Mouse (Mus musculus): Measurements from ENCODE around the gene Ext2. TPM values are rescaled to one million over a fixed set of nuclear protein-coding genes. Genes with fewer than 3 reads are reported as not detected.

Ext2 gene
- polyA plus RNA-seq, 1 experiment: 11.8 TPM

DNA sequence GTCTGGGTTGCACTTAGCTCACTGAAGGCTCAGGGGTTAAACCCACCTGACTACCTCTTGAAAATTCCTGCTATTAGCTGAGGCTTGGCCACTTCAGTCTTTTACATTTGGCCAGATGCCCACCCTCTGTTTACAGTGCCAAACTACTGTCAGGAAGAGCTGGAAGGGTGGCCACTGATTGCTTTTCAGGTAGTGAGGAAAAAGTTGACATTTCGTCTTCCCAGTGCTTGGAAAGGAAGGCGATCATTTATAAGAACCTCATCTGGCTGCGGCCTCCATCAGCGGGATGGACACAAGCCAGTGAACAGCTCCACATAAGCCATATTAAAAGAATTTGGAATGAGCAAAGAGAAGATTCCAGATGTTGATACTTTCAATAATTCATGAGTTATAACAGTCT lies 72.7 kb downstream of the Ext2 start:
- Histone ChIP-seq H3K27me3 (replicated peaks) (no peaks in the 10 kb centered on the region), H3K4me3 (replicated peaks) (no peak overlapping the region), H3K9me3 (no peaks in the 10 kb centered on the region), H3K4me1 (peaks cover 28% of the 10 kb centered on the region), H3K36me3 (replicated peaks; ENCODE audit: low read length) (peaks cover 7% of the 10 kb centered on the region)
- TF ChIP-seq FLI1 (IDR thresholded peaks at IDR 0.05; ENCODE audit: low read length): no peak
- TF ChIP-seq GATA1 (IDR thresholded peaks at IDR 0.05; ENCODE audit: borderline replicate concordance, low read length): no peak

DNA sequence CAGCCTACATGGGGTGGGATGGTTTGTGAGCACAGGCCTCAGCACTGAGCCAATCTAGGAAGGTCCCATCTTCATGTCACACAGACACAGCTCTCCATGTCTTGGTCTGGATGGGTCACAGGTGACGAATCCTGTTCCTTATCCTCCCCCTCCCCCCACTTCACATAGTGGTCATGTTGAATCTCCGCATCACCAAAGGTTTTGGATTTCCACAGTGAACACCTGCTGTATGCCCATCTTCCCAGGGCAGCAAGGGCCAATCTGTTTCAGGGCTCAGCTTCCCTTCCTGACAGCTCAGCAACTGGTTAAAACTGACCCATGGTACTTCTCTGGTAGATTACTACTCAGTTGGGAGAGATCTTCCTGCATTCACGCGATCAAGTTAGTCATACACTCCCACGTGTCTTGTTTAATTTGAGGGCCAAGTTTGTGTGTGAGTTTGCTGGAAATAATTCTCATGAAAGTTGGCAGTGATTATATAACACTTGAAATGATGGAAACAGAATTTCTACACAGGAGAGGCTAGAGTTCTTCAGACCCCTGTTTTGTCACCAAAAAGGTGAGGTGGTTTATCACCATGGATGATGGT lies 74.7 kb downstream of the Ext2 start:
- H3K27me3 ChIP-seq (replicated peaks): no peaks in the 10 kb centered on the region
- TF ChIP-seq GATA1 (IDR thresholded peaks at IDR 0.05; ENCODE audit: borderline replicate concordance, low read length): no peak
- TF ChIP-seq FLI1 (IDR thresholded peaks at IDR 0.05; ENCODE audit: low read length): no peak
- H3K36me3 ChIP-seq (replicated peaks; ENCODE audit: low read length): peaks cover 7% of the 10 kb centered on the region
- H3K4me3 ChIP-seq (replicated peaks): no peak overlapping the region
- H3K4me1 ChIP-seq: peaks cover 28% of the 10 kb centered on the region
- no peaks in the 10 kb centered on the region for H3K9me3 ChIP-seq

DNA sequence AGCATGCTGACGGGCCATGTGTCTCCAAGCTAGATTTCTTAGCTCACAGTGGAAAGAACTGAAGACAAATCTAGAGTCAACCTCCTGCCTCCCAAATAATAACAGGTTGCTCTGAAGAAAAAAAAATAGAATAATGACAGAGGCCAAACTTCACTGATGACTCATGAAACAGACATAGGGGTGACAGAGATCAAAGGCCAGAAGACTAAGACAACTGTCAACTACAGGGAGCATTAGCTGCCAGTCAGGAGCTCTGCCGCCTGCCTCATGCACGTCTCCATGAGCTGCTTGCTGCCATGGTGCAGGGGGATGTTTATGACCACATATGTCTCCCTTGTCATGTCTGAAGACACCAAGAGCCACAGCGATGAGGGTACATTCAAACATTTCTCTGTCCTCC lies 75.7 kb downstream of the Ext2 start:
- no peak for TF ChIP-seq FLI1 (IDR thresholded peaks at IDR 0.05; ENCODE audit: low read length)
- TF ChIP-seq GATA1 (IDR thresholded peaks at IDR 0.05; ENCODE audit: borderline replicate concordance, low read length): no peak
- Histone ChIP-seq H3K27me3 (replicated peaks) (no peaks in the 10 kb centered on the region), H3K36me3 (replicated peaks; ENCODE audit: low read length) (peaks cover 7% of the 10 kb centered on the region), H3K4me1 (peaks cover 28% of the 10 kb centered on the region), H3K9me3 (no peaks in the 10 kb centered on the region), H3K4me3 (replicated peaks) (no peak overlapping the region)

DNA sequence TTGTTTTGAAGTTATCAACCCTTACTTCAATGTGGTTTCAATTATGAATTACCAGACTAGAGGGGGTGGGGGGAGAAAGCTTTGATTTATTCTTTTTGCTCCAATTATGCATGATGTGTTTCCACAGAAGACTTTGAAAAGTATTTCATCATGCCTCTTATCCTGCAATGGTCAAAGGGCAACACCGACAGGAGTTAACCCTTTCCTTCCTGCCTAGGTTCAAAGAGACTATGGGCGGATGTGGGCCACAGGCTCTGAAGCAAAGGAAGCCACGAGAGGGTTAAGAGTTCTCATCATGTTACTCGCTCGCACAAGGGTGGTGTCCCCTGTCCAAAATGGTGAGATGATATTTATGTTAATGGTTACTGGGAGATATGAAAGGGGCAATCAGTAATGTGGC lies 76.2 kb downstream of the Ext2 start:
- H3K4me1 ChIP-seq: peaks cover 28% of the 10 kb centered on the region
- no peaks in the 10 kb centered on the region for H3K27me3 ChIP-seq (replicated peaks)
- H3K9me3 ChIP-seq: no peaks in the 10 kb centered on the region
- peaks cover 7% of the 10 kb centered on the region for H3K36me3 ChIP-seq (replicated peaks; ENCODE audit: low read length)
- no peak overlapping the region for H3K4me3 ChIP-seq (replicated peaks)
- TF ChIP-seq FLI1 (IDR thresholded peaks at IDR 0.05; ENCODE audit: low read length) (no peak), GATA1 (IDR thresholded peaks at IDR 0.05; ENCODE audit: borderline replicate concordance, low read length) (no peak)

DNA sequence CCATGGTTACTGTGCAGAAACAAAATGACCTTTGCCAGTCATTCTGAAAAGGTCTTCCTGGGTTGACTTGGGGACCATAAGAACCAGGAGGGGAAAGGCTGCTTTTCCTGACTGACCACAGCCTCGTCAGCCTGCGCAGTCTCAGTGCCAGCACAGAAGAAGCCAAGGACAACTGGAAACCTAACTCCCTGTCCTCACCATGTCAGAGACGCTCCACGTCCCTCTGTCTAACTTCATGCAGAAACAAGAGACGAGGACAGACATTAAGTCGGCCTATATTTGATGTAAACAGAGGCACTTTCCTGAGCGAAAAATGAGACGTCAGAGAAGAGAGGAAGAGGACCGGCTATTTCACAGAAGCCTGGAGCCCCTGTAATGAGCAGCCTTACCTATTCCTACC lies 76.6 kb downstream of the Ext2 start:
- Histone ChIP-seq H3K4me3 (replicated peaks) (no peak overlapping the region), H3K27me3 (replicated peaks) (no peaks in the 10 kb centered on the region), H3K36me3 (replicated peaks; ENCODE audit: low read length) (peaks cover 5% of the 10 kb centered on the region), H3K9me3 (no peaks in the 10 kb centered on the region), H3K4me1 (peaks cover 28% of the 10 kb centered on the region)
- no peak for TF ChIP-seq FLI1 (IDR thresholded peaks at IDR 0.05; ENCODE audit: low read length)
- TF ChIP-seq GATA1 (IDR thresholded peaks at IDR 0.05; ENCODE audit: borderline replicate concordance, low read length): no peak

DNA sequence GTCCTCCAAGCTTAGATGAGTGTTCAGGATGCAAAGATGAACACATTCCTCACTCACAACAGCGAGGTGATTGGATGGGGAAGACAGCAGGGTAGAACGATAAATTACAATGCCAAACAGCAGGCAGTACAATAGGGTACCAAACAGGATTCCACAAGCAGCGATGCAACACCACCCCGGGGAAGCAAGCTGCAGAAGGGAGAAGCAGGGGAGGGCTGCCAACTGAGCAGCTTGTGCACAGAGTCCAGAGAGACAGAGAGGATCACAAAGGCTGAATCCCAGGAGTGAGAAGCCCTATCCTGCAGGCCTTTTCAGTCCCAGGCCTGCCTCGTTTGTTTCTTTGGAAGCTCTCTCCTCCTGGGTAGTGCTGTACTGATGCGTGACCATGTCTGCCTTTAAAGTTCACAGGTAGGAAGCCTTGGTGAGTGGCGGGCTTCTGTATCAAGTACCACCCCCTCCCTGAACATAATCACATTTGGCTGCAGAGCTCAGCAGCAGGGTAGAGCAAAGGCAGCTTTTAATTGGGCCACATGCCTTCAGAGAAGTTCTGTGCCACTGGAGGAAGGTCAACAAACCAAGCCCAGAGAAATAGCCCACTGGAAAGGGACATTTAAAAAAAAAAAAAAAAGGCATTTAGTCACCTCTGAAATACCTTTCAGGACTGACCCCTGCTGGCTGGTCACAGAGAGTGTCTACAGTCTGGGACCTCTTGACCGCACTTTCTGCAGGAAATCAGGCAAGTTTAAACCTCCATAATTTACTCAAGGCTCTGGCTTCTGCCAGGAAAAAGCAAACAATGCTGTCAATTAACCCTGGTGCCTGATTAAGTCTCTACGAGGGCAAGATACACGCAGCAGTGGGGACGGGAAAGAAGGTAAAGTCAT lies 77.8 kb downstream of the Ext2 start:
- Histone ChIP-seq H3K4me3 (replicated peaks) (no peak overlapping the region), H3K36me3 (replicated peaks; ENCODE audit: low read length) (peaks cover 10% of the 10 kb centered on the region), H3K4me1 (peaks cover 28% of the 10 kb centered on the region), H3K9me3 (no peaks in the 10 kb centered on the region), H3K27me3 (replicated peaks) (no peaks in the 10 kb centered on the region)
- TF ChIP-seq FLI1 (IDR thresholded peaks at IDR 0.05; ENCODE audit: low read length) (no peak), GATA1 (IDR thresholded peaks at IDR 0.05; ENCODE audit: borderline replicate concordance, low read length) (no peak)

DNA sequence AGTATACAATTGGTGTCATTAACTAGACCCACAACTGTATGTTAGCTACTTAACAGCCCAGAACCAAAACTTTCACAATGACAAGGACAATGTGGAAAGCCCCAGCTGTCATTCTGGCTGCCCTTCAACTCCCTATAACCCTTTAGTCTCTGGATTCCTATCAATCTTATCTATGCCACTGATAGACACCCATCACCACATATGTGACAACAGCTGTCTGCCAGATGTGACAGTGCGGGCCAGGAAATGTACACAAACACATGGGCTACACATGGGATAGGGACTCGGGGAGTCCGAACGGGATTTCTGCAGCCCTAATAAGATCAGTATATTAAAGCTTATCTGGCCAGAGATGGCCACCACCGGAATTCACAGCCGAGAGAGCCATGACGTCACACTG lies 80.7 kb downstream of the Ext2 start:
- TF ChIP-seq GATA1 (IDR thresholded peaks at IDR 0.05; ENCODE audit: borderline replicate concordance, low read length) (no peak), FLI1 (IDR thresholded peaks at IDR 0.05; ENCODE audit: low read length) (no peak)
- H3K4me3 ChIP-seq (replicated peaks): no peak overlapping the region
- H3K9me3 ChIP-seq: no peaks in the 10 kb centered on the region
- H3K27me3 ChIP-seq (replicated peaks): no peaks in the 10 kb centered on the region
- peaks cover 20% of the 10 kb centered on the region for H3K4me1 ChIP-seq
- peaks cover 26% of the 10 kb centered on the region for H3K36me3 ChIP-seq (replicated peaks; ENCODE audit: low read length)

DNA sequence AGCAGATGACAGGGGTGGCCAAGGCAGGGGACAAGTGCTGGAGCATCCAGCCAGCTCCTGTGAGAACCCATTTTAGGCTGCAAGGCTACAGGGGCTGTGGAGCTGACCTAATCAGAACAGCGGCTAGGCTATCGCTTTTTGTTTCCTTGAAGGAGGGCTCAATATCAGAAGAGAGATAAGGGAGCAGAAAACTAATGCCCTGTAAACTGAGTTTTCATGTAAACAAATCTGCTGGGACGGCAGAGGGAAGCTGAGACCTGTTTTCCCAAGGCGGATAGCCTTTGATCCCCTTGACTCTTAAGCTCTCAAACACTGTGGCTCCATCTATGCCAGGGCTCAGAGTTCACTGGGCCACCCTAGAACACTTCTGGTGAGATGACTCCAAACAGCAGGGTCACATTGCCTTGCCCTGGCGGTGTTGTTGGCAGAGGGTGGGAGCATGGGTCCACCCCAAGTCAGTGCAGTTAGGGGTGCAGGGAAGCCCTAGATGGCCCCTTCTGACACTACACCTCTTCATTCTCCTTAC lies 83.3 kb downstream of the Ext2 start:
- H3K27me3 ChIP-seq (replicated peaks): no peaks in the 10 kb centered on the region
- TF ChIP-seq GATA1 (IDR thresholded peaks at IDR 0.05; ENCODE audit: borderline replicate concordance, low read length) (no peak), FLI1 (IDR thresholded peaks at IDR 0.05; ENCODE audit: low read length) (no peak)
- peaks cover 14% of the 10 kb centered on the region for H3K4me1 ChIP-seq
- H3K36me3 ChIP-seq (replicated peaks; ENCODE audit: low read length): peaks cover 34% of the 10 kb centered on the region
- no peaks in the 10 kb centered on the region for H3K9me3 ChIP-seq
- no peak overlapping the region for H3K4me3 ChIP-seq (replicated peaks)

DNA sequence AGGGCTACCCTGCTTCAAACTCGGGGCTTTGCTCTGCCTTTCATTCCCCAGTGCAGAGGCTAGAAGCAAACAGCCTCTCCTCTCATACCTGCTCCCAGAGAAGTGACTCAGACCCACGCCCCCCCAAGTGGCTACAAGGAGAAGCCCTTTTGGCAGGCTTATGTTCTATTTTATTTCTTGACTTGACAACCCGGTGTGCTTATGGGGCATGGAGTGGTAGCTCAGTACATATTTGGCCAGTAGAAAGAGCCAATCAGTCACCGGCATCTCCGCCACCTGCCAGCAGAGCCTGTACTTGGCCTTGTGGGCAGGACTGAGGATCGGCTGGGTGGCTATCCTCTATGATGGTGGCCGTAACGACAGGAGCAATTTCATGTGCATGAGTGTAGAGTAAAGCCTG lies 85.2 kb downstream of the Ext2 start:
- H3K4me1 ChIP-seq: peaks cover 10% of the 10 kb centered on the region; the same call in 1 of the 2 replicates
- H3K36me3 ChIP-seq (replicated peaks; ENCODE audit: low read length): peaks cover 45% of the 10 kb centered on the region
- H3K27me3 ChIP-seq (replicated peaks): no peaks in the 10 kb centered on the region
- H3K9me3 ChIP-seq: no peaks in the 10 kb centered on the region
- TF ChIP-seq FLI1 (IDR thresholded peaks at IDR 0.05; ENCODE audit: low read length) (no peak), GATA1 (IDR thresholded peaks at IDR 0.05; ENCODE audit: borderline replicate concordance, low read length) (no peak)
- no peak overlapping the region for H3K4me3 ChIP-seq (replicated peaks)

DNA sequence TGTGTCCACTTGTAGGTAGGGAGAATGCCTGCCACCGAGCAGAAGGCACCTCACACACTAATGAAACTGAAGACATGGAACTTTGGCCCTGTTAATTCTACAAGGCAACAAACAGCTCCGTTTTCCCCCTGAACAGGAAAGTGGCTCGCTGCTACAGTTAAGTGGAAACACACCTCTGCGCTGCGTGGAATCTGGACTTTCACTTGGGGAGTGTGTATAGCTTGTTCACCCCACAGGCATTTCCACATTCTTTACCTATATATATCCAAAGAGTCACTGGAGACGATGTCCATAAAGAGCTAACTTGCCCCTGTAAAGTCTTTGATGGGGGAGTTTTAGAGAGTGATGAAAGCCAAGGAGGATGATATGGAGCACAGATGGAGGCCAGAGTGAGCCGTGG lies 89.7 kb downstream of the Ext2 start:
- no peaks in the 10 kb centered on the region for H3K27me3 ChIP-seq (replicated peaks)
- H3K4me1 ChIP-seq: peaks cover 15% of the 10 kb centered on the region; the same call in 1 of the 2 replicates
- H3K4me3 ChIP-seq (replicated peaks): no peak overlapping the region
- no peaks in the 10 kb centered on the region for H3K9me3 ChIP-seq
- peaks cover 54% of the 10 kb centered on the region for H3K36me3 ChIP-seq (replicated peaks; ENCODE audit: low read length)
- no peak for TF ChIP-seq FLI1 (IDR thresholded peaks at IDR 0.05; ENCODE audit: low read length)
- no peak for TF ChIP-seq GATA1 (IDR thresholded peaks at IDR 0.05; ENCODE audit: borderline replicate concordance, low read length)

Data from megakaryocyte, embryonic 14.5 days (primary cell).